9 mouse cellular contexts compared by ENCODE assay signal in the genomic region with DNA sequence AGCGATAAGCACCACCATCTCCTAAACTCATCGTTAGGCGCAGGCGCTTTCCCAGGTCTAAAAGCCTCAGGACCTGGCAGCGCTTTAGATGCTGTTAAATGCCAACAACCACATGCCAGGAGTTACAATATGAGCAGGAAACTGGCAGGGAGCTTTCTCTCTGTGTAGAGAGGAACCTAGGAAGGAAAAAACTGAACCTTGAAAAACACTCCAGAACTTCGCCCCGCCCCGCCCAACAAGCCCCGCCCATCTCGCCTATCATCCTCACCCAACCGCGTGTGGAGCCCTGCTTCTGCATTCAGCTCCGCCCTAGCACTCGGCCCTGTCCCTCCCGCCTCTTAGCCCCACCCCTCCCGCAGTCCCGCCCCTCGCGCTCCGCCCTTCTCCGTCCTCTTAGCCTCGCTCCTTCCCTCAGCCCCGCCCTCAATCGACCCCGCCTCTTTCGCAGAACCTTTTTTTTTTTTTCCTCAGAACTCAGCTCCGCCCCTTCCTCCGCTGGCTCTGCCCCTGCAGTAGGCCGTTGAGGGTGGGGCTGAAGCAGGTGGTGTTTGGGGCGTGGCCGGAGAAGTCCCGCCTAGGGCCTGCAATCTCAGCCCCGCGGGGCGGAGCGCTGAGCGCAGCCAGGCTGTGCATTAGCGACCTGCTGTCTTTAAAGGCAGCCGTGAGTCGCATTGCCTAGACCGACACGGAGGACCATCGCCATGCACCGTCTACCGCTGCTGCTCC. TPM values are rescaled to one million over a fixed set of nuclear protein-coding genes. Genes with fewer than 3 reads are reported as not detected.
DNase-seq lines count a peak whose midpoint lies in the region; ATAC-seq and TF ChIP-seq lines count a peak whose summit lies in the region.
"Had no signal": no experiment of that assay in that cellular context is flagged by ENCODE, and none has a peak within 500 bp of the region (broad histone marks: within the 10 kb centered on the region; RNA-seq: fewer than 3 reads in every experiment).

A gene (plus strand): TSS at position 653 of the 726 bp plus-strand sequence.

- ATAC-seq in embryonic facial prominence, embryonic 15.5 days (ENCODE audit: insufficient number of reproducible peaks, low FRiP score, low TSS enrichment, low read depth) = peak; percentile 96
- ATAC-seq in limb, embryonic 14.5 days (ENCODE audit: low FRiP score, low read depth) = peak; percentile 98
- ATAC-seq in midbrain, postnatal 0 days (ENCODE audit: low FRiP score) = peak; percentile 94

- peak within 1 kb of the TSS; percentile 86 for H3K27ac ChIP-seq in bone marrow, adult 2 months (ENCODE audit: control insufficient read depth, insufficient read depth, low read depth, low read length, poor library complexity)
- peak within 1 kb of the TSS; percentile 84 for H3K27ac ChIP-seq in embryonic facial prominence, embryonic 15.5 days (replicated peaks)
- H3K27ac ChIP-seq in limb, embryonic 14.5 days (replicated peaks; ENCODE audit: low read depth, low read length) = peak within 1 kb of the TSS; percentile 58
- peak within 1 kb of the TSS; percentile 79 for H3K27ac ChIP-seq in midbrain, postnatal 0 days (ENCODE audit: low read depth, low read length)

- peak; percentile 100 for TF ChIP-seq POLR2A in bone marrow, adult 2 months (IDR thresholded peaks at IDR 0.05; ENCODE audit: borderline replicate concordance, control insufficient read depth, low read depth, low read length)
- 0 out of 2 replicates have a peak, but pooled peaks have one; percentile 63 for TF ChIP-seq POLR2A in limb, embryonic 14.5 days (IDR thresholded peaks at IDR 0.05; ENCODE audit: borderline replicate concordance, extremely low read depth, insufficient read depth, insufficient read length)

- peak within 1 kb of the TSS; percentile 39 for H3K9ac ChIP-seq in embryonic facial prominence, embryonic 15.5 days
- peak within 1 kb of the TSS; percentile 62 for H3K9ac ChIP-seq in limb, embryonic 14.5 days (ENCODE audit: low read depth, low read length, severe bottlenecking)
- peak within 1 kb of the TSS; percentile 81 for H3K9ac ChIP-seq in midbrain, postnatal 0 days (replicated peaks; ENCODE audit: low read length, poor library complexity, severe bottlenecking)

- no peaks in the 10 kb centered on the region for H3K9me3 ChIP-seq in embryonic facial prominence, embryonic 15.5 days (replicated peaks)
- H3K9me3 ChIP-seq in limb, embryonic 14.5 days (ENCODE audit: control insufficient read depth, low read length) = no peaks in the 10 kb centered on the region
- H3K9me3 ChIP-seq in midbrain, postnatal 0 days (ENCODE audit: low read length) = no peaks in the 10 kb centered on the region

- under 1% methylated on average over 44 of the region's 45 CpGs for whole genome bisulfite sequencing in bone marrow, adult 2 months
- WGBS in embryonic facial prominence, embryonic 15.5 days = 3% methylated on average over 45 of the region's 45 CpGs
- WGBS in limb, embryonic 14.5 days = 2% methylated on average over 41 of the region's 45 CpGs
- 2% methylated on average over 40 of the region's 45 CpGs for WGBS in midbrain, postnatal 0 days

- peak within 1 kb of the TSS; percentile 79 for H3K4me2 ChIP-seq in embryonic facial prominence, embryonic 15.5 days (replicated peaks)
- peak within 1 kb of the TSS; percentile 58 for H3K4me2 ChIP-seq in limb, embryonic 14.5 days (replicated peaks; ENCODE audit: low read depth, low read length, severe bottlenecking)
- H3K4me2 ChIP-seq in midbrain, postnatal 0 days (ENCODE audit: low read depth, low read length, poor library complexity, severe bottlenecking) = peak within 1 kb of the TSS; percentile 67

- peak; percentile 88 for DNase-seq in 3T3-L1 (ENCODE audit: low read depth, low spot score)
- peak; percentile 92 for DNase-seq in heart, adult 8-10 months (ENCODE audit: low spot score)
- DNase-seq in kidney, adult 9 months = peak; percentile 98
- peak; percentile 96 for DNase-seq in limb, embryonic 14.5 days (ENCODE audit: low spot score)
- peak; percentile 96 for DNase-seq in midbrain, postnatal 0 days (ENCODE audit: low spot score)
- peak; percentile 82 to 88 for DNase-seq in spleen, postnatal 14 days (ENCODE audit: low spot score in 2 of 2)

- peak; percentile 22; the same call in 1 of the 2 replicates for TF ChIP-seq CTCF in bone marrow, adult 2 months (IDR thresholded peaks at IDR 0.05; ENCODE audit: control insufficient read depth, insufficient read depth, low read length)
- TF ChIP-seq CTCF in midbrain, postnatal 0 days (IDR thresholded peaks at IDR 0.05) = peak; percentile 1; the same call in 1 of the 2 replicates

- no peaks in the 10 kb centered on the region for H3K27me3 ChIP-seq in embryonic facial prominence, embryonic 15.5 days
- H3K27me3 ChIP-seq in limb, embryonic 14.5 days (ENCODE audit: control insufficient read depth, insufficient read depth, low read length) = no peaks in the 10 kb centered on the region
- no peaks in the 10 kb centered on the region for H3K27me3 ChIP-seq in midbrain, postnatal 0 days (ENCODE audit: insufficient read depth, low read length)

- no peaks in the 10 kb centered on the region for H3K36me3 ChIP-seq in embryonic facial prominence, embryonic 15.5 days
- H3K36me3 ChIP-seq in limb, embryonic 14.5 days (ENCODE audit: control insufficient read depth, insufficient read depth, low read length) = no peaks in the 10 kb centered on the region
- H3K36me3 ChIP-seq in midbrain, postnatal 0 days (ENCODE audit: insufficient read depth, low read length) = no peaks in the 10 kb centered on the region
- H3K36me3 ChIP-seq: G1E had no signal

- peaks cover 2% of the 10 kb centered on the region; the same call in 1 of the 2 replicates for H3K4me1 ChIP-seq in bone marrow, adult 2 months (ENCODE audit: control insufficient read depth, insufficient read depth, low read length)
- H3K4me1 ChIP-seq in embryonic facial prominence, embryonic 15.5 days = peaks cover 14% of the 10 kb centered on the region
- H3K4me1 ChIP-seq in limb, embryonic 14.5 days (ENCODE audit: control insufficient read depth, insufficient read depth, low read length) = no peaks in the 10 kb centered on the region
- peaks cover 4% of the 10 kb centered on the region; the same call in 1 of the 2 replicates for H3K4me1 ChIP-seq in midbrain, postnatal 0 days (ENCODE audit: insufficient read depth, low read length)

- H3K4me3 ChIP-seq in bone marrow, adult 2 months (replicated peaks; ENCODE audit: control insufficient read depth, low read depth, low read length) = peak within 1 kb of the TSS; percentile 99
- peak within 1 kb of the TSS; percentile 66 for H3K4me3 ChIP-seq in embryonic facial prominence, embryonic 15.5 days (replicated peaks)
- peak within 1 kb of the TSS; percentile 53 for H3K4me3 ChIP-seq in limb, embryonic 14.5 days (replicated peaks; ENCODE audit: low read length)
- H3K4me3 ChIP-seq in midbrain, postnatal 0 days (ENCODE audit: low read depth, low read length) = peak within 1 kb of the TSS; percentile 61

RNA-seq across cellular contexts. Expression of the gene that starts here (rescaled TPM):
- polyA plus RNA-seq in bone marrow, adult 2 months (2011; ENCODE audit: insufficient read depth, insufficient read length, low replicate concordance, missing spikeins) = 7.6 and 20.8 TPM in 2 replicates
- 29.2 and 31.8 TPM in 2 replicates for polyA plus RNA-seq in embryonic facial prominence, embryonic 15.5 days (2015; fragmentation: Nextera tagmentation; extraction: Ambion mirVana)
- 10 to 100 TPM in 2 of 4 experiments, 1 to 10 TPM in 2; 9.4 to 10.7 (median 10.1) TPM for total RNA-seq in heart, adult 8-10 months (2022)
- 12.2 and 14.6 TPM in 2 replicates for polyA plus RNA-seq in limb, embryonic 14.5 days (2012; rRNA removed)
- 34.6 and 37.8 TPM in 2 replicates for polyA plus RNA-seq in limb, embryonic 14.5 days (2014; fragmentation: Nextera tagmentation; extraction: Ambion mirVana)
- total RNA-seq in midbrain, postnatal 0 days (2014; rRNA removed) = 31.5 and 46.4 TPM in 2 replicates
- 50.0 and 55.7 TPM in 2 replicates for polyA plus RNA-seq in midbrain, postnatal 0 days (2015; fragmentation: Nextera tagmentation; extraction: Ambion mirVana)
- polyA plus RNA-seq: G1E had no signal

Comparison
In these comparisons a context has a peak if more than half of its experiments do, and no peak if none do; other contexts are left out.
1. Peak in every context shown above with its lines: DNase-seq, ATAC-seq, H3K4me3 ChIP-seq and H3K27ac ChIP-seq.